Mouse (Mus musculus): ENCODE data around the gene Pigyl.
"Not testable (repeated sequence)": the region's sequence is repeated elsewhere in the genome, so short reads cannot be mapped to it uniquely, and the experiment has no call there.

The Pigyl gene

GRCm38 (mm10) chr9:22139746-22140145 is 16.9 kb upstream of the Pigyl start:
- DNase-seq = no peak

- peak; percentile 84 to 89 for DNase-seq
These were observed 13.3 kb upstream of the Pigyl start for GRCm38 (mm10) chr9:22143108-22144037.

GRCm38 (mm10) chr9:22144304-22144965 is 12.2 kb upstream of the Pigyl start:
- DNase-seq = no peak

GRCm38 (mm10) chr9:22149426-22150248 is 7.0 kb upstream of the Pigyl start:
- DNase-seq = no peak

- DNase-seq = not testable (repeated sequence)
These were observed 6.4 kb upstream of the Pigyl start for GRCm38 (mm10) chr9:22150249-22150693.

- DNase-seq = no peak
These were observed 5.7 kb upstream of the Pigyl start for GRCm38 (mm10) chr9:22150946-22151345.

GRCm38 (mm10) chr9:22153810-22154209 is 2.8 kb upstream of the Pigyl start:
- DNase-seq = no peak

- peak; percentile 67 to 69 for DNase-seq
These were observed 1.0 kb upstream of the Pigyl start for GRCm38 (mm10) chr9:22155614-22156013.

GRCm38 (mm10) chr9:22157516-22158265 is 1.0 kb downstream of the Pigyl start:
- DNase-seq = no peak

- DNase-seq = no peak
These were observed 4.7 kb downstream of the Pigyl start for GRCm38 (mm10) chr9:22161299-22161698.

- no peak for DNase-seq
These were observed 5.7 kb downstream of the Pigyl start for GRCm38 (mm10) chr9:22162305-22162704.

GRCm38 (mm10) chr9:22162912-22163311 is 6.3 kb downstream of the Pigyl start:
- no peak for DNase-seq

GRCm38 (mm10) chr9:22164711-22165668 is 8.3 kb downstream of the Pigyl start:
- peak; percentile 47 to 56 for DNase-seq

GRCm38 (mm10) chr9:22165964-22166363 is 9.3 kb downstream of the Pigyl start:
- DNase-seq = no peak

- DNase-seq = no peak
These were observed 10.0 kb downstream of the Pigyl start for GRCm38 (mm10) chr9:22166686-22167085.

- no peak for DNase-seq
These were observed 11.1 kb downstream of the Pigyl start for GRCm38 (mm10) chr9:22167751-22168150.

GRCm38 (mm10) chr9:22169327-22169726 is 12.7 kb downstream of the Pigyl start:
- no peak for DNase-seq

GRCm38 (mm10) chr9:22172318-22172717 is 15.7 kb downstream of the Pigyl start:
- DNase-seq = no peak

- no peak for DNase-seq
These were observed 31.5 kb downstream of the Pigyl start, which contains the start of gene Zfp872 for GRCm38 (mm10) chr9:22188025-22188611. Zfp872 (plus strand) TSS chr9:22188090.

- no peak for DNase-seq
These were observed 39.8 kb downstream of the Pigyl start for GRCm38 (mm10) chr9:22196412-22196811.

All from thymus, postnatal 36 days (tissue).